In the genomic region with DNA sequence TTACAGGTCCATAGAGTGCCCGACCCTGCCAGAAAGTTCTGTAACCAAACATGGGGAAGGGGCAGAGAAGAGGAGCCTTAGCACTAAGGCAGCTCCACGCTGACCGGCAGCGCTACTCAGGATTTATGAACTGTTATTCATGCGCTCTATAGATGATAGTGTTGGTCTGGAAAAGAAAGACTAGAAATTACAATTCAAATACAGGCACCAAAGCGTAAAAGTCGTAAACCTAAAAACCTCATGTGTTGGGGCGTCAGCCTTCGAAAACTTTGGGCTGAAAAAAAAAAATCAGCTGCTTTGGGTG, we compare ENCODE assay signal across 7 mouse cellular contexts. TPM values are rescaled to one million over a fixed set of nuclear protein-coding genes. Genes with fewer than 3 reads are reported as not detected.
DNase-seq lines count a peak whose midpoint lies in the region; ATAC-seq lines count a peak whose summit lies in the region.

No protein-coding gene starts in this region.

- no peak for DNase-seq in lung, postnatal 36 days
- DNase-seq in cerebellum, adult 9-11 months = no peak
- DNase-seq in layer of hippocampus, adult 9-10 months (ENCODE audit: low spot score) = no peak

- peak overlapping the region; percentile 95 for H3K4me3 ChIP-seq in lung, embryonic 15.5 days
- peak overlapping the region; percentile 79 for H3K4me3 ChIP-seq in erythroblast, embryonic 14.5 days (replicated peaks)
- peak overlapping the region; percentile 87 for H3K4me3 ChIP-seq in limb, embryonic 15.5 days
- H3K4me3 ChIP-seq in stomach, embryonic 14.5 days (ENCODE audit: low read depth, low read length) = peak overlapping the region; percentile 92

- peaks cover 7% of the 10 kb centered on the region for H3K36me3 ChIP-seq in lung, embryonic 15.5 days
- H3K36me3 ChIP-seq in erythroblast, embryonic 14.5 days (ENCODE audit: control insufficient read depth) = peaks cover 54% of the 10 kb centered on the region
- H3K36me3 ChIP-seq in limb, embryonic 15.5 days = no peaks in the 10 kb centered on the region
- H3K36me3 ChIP-seq in stomach, embryonic 14.5 days (ENCODE audit: control insufficient read depth, insufficient read depth, low read length) = no peaks in the 10 kb centered on the region; the same call in none of the 2 replicates

- peak overlapping the region; percentile 97 for H3K27ac ChIP-seq in lung, embryonic 15.5 days
- peak overlapping the region; percentile 88 for H3K27ac ChIP-seq in limb, embryonic 15.5 days
- H3K27ac ChIP-seq in stomach, embryonic 14.5 days (ENCODE audit: low read length) = peak overlapping the region; percentile 90

- H3K27me3 ChIP-seq in lung, embryonic 15.5 days = no peaks in the 10 kb centered on the region
- H3K27me3 ChIP-seq in erythroblast, embryonic 14.5 days (ENCODE audit: control insufficient read depth) = no peaks in the 10 kb centered on the region
- H3K27me3 ChIP-seq in limb, embryonic 15.5 days = no peaks in the 10 kb centered on the region
- no peaks in the 10 kb centered on the region for H3K27me3 ChIP-seq in stomach, embryonic 14.5 days (ENCODE audit: control insufficient read depth, insufficient read depth, low read length)

- peaks cover 18% of the 10 kb centered on the region; the same call in 1 of the 2 replicates for H3K4me1 ChIP-seq in lung, embryonic 15.5 days
- H3K4me1 ChIP-seq in erythroblast, embryonic 14.5 days (ENCODE audit: control insufficient read depth) = peaks cover 56% of the 10 kb centered on the region
- peaks cover 8% of the 10 kb centered on the region for H3K4me1 ChIP-seq in limb, embryonic 15.5 days
- H3K4me1 ChIP-seq in stomach, embryonic 14.5 days (ENCODE audit: control insufficient read depth, insufficient read depth, low read length) = peaks cover 13% of the 10 kb centered on the region

- H3K4me2 ChIP-seq in lung, embryonic 15.5 days = peak overlapping the region; percentile 89
- H3K4me2 ChIP-seq in limb, embryonic 15.5 days = peak overlapping the region; percentile 84
- peak overlapping the region; percentile 80 for H3K4me2 ChIP-seq in stomach, embryonic 14.5 days (replicated peaks; ENCODE audit: low read depth, low read length)

- H3K9me3 ChIP-seq in lung, embryonic 15.5 days = no peaks in the 10 kb centered on the region
- H3K9me3 ChIP-seq in erythroblast, embryonic 14.5 days (ENCODE audit: control insufficient read depth, low read length) = no peaks in the 10 kb centered on the region
- no peaks in the 10 kb centered on the region for H3K9me3 ChIP-seq in limb, embryonic 15.5 days
- no peaks in the 10 kb centered on the region for H3K9me3 ChIP-seq in stomach, embryonic 14.5 days (ENCODE audit: control insufficient read depth, low read depth, low read length)

- H3K9ac ChIP-seq in lung, embryonic 15.5 days = peak overlapping the region; percentile 81
- peak overlapping the region; percentile 61 for H3K9ac ChIP-seq in limb, embryonic 15.5 days
- peak overlapping the region; percentile 90 for H3K9ac ChIP-seq in stomach, embryonic 14.5 days (replicated peaks; ENCODE audit: low read depth, low read length)

- WGBS in lung, embryonic 15.5 days = 2% methylated on average over 9 of the region's 9 CpGs
- WGBS in limb, embryonic 15.5 days = 2% methylated on average over 9 of the region's 9 CpGs
- 5% methylated on average over 9 of the region's 9 CpGs for WGBS in stomach, embryonic 14.5 days

- 0 out of 2 replicates have a peak, but pooled peaks have one; percentile 15 for ATAC-seq in lung, embryonic 15.5 days (ENCODE audit: borderline replicate concordance, extremely low read depth, low FRiP score, low TSS enrichment)
- no peak for ATAC-seq in limb, embryonic 15.5 days (ENCODE audit: insufficient number of reproducible peaks, low FRiP score, low TSS enrichment, low read depth)
- no peak for ATAC-seq in stomach, embryonic 14.5 days (ENCODE audit: insufficient number of reproducible peaks, insufficient read depth, low FRiP score, low read depth)

RNA-seq across cellular contexts. Expression of gene Trim59, which starts 0.8 kb away (rescaled TPM):
- 125 and 128 TPM in 2 replicates for polyA plus RNA-seq in lung, embryonic 15.5 days (2015; fragmentation: Nextera tagmentation; extraction: Ambion mirVana)
- 3.3 and 9.0 TPM in 2 replicates for polyA plus RNA-seq in erythroblast, embryonic 14.5 days (2012)
- 71.2 and 79.4 TPM in 2 replicates for polyA plus RNA-seq in limb, embryonic 15.5 days (2015; fragmentation: Nextera tagmentation; extraction: Ambion mirVana)
- 103 and 109 TPM in 2 replicates for polyA plus RNA-seq in stomach, embryonic 14.5 days (2014; fragmentation: Nextera tagmentation; extraction: Ambion mirVana)

RNA-seq across cellular contexts. Expression of gene Smc4, which starts 40.8 kb away (rescaled TPM):
- polyA plus RNA-seq in lung, embryonic 15.5 days (2015; fragmentation: Nextera tagmentation; extraction: Ambion mirVana) = 213 and 230 TPM in 2 replicates
- polyA plus RNA-seq in erythroblast, embryonic 14.5 days (2012) = 17.0 and 17.3 TPM in 2 replicates
- 141 and 143 TPM in 2 replicates for polyA plus RNA-seq in limb, embryonic 15.5 days (2015; fragmentation: Nextera tagmentation; extraction: Ambion mirVana)
- 152 and 154 TPM in 2 replicates for polyA plus RNA-seq in stomach, embryonic 14.5 days (2014; fragmentation: Nextera tagmentation; extraction: Ambion mirVana)

RNA-seq across cellular contexts. Expression of gene Ift80, which starts 41.0 kb away (rescaled TPM):
- polyA plus RNA-seq in lung, embryonic 15.5 days (2015; fragmentation: Nextera tagmentation; extraction: Ambion mirVana) = 15.5 and 18.9 TPM in 2 replicates
- 0.20 and 0.41 TPM in 2 replicates for polyA plus RNA-seq in erythroblast, embryonic 14.5 days (2012)
- polyA plus RNA-seq in limb, embryonic 15.5 days (2015; fragmentation: Nextera tagmentation; extraction: Ambion mirVana) = 14.8 and 16.7 TPM in 2 replicates
- polyA plus RNA-seq in stomach, embryonic 14.5 days (2014; fragmentation: Nextera tagmentation; extraction: Ambion mirVana) = 16.9 and 17.6 TPM in 2 replicates

Comparison
In these comparisons a context has a peak if more than half of its experiments do, and no peak if none do; other contexts are left out.
1. RNA of gene Ift80, which starts 41.0 kb away (polyA plus RNA-seq): 15.5 to 18.9 TPM in lung, embryonic 15.5 days, 16.9 to 17.6 TPM in stomach, embryonic 14.5 days and 14.8 to 16.7 TPM in limb, embryonic 15.5 days; 0.20 to 0.41 TPM in erythroblast, embryonic 14.5 days; every median in the first group is over 10 times any median in the second.
2. Peak in every context shown above with its lines, with median percentiles within 50 percentile points of each other: H3K27ac ChIP-seq, H3K4me2 ChIP-seq, H3K4me3 ChIP-seq and H3K9ac ChIP-seq.